Mouse (Mus musculus) kidney, embryonic 15.5 days (tissue): ENCODE results near the gene Usp24. TPM values are rescaled to one million over a fixed set of nuclear protein-coding genes. Genes with fewer than 3 reads are reported as not detected.

ENCODE experiments used
- ATAC-seq: fragments of 200-750 bp; cut with Nextera tagmentation; replicated peaks from 2 replicates; pipeline ENCODE4 v1.8.0; 2017; ENCODE audit warnings: moderate TSS enrichment; ENCODE audit not compliant: low FRiP score
- H3K27ac ChIP-seq: fragments of 300-500 bp; sonication (generic); 2 replicates; pipeline ENCODE4 v1.5.1; 2015; ENCODE audit warnings: mild to moderate bottlenecking, inconsistent platforms
- H3K27me3 ChIP-seq: fragments of 300-500 bp; sonication (generic); 2 replicates; pipeline ENCODE4 v1.6.1; 2015; ENCODE audit warnings: inconsistent platforms
- H3K36me3 ChIP-seq: fragments of 300-500 bp; sonication (generic); 2 replicates; pipeline ENCODE4 v1.6.1; 2015; ENCODE audit warnings: inconsistent platforms
- H3K4me1 ChIP-seq: fragments of 300-500 bp; sonication (generic); 2 replicates; pipeline ENCODE4 v1.6.1; 2015; ENCODE audit warnings: inconsistent platforms
- H3K4me2 ChIP-seq: fragments of 300-500 bp; sonication (generic); 2 replicates; pipeline ENCODE4 v1.6.1; 2015; ENCODE audit warnings: moderate library complexity, mild to moderate bottlenecking, inconsistent platforms
- H3K4me3 ChIP-seq: fragments of 300-500 bp; sonication (generic); replicated peaks from 2 replicates; pipeline ENCODE4 v1.5.1; 2015; ENCODE audit warnings: mild to moderate bottlenecking, inconsistent platforms
- H3K9ac ChIP-seq: fragments of 300-500 bp; sonication (generic); 2 replicates; pipeline ENCODE4 v1.6.1; 2015; ENCODE audit warnings: mild to moderate bottlenecking, inconsistent platforms
- H3K9me3 ChIP-seq: fragments of 300-500 bp; sonication (generic); replicated peaks from 2 replicates; pipeline ENCODE4 v1.6.1; 2016; ENCODE audit warnings: inconsistent platforms
- WGBS: fragments of 180-500 bp; shearing (Covaris S2); methylation state at CpG from one replicate; pipeline ENCODE4 v1.1.7; 2015; ENCODE audit warnings: mixed read lengths; 5-methylcytosine and 5-hydroxymethylcytosine counted together
- polyA plus RNA-seq: library from polyadenylated mRNA; unstranded; fragments of >200 nt; fragmentation: Nextera tagmentation; extraction: Ambion mirVana; gene quantifications from 2 replicates; pipeline ENCODE4 v1.2.1, GENCODE M21; 2015

Usp24 gene
- polyA plus RNA-seq, 1 experiment from 2014 or later: 9.3 TPM

GRCm38 (mm10) chr4:106436475-106436874 lies 120.5 kb downstream of the Usp24 start:
- H3K36me3 ChIP-seq: peaks cover 96% of the 10 kb centered on the region
- ATAC-seq: no peak
- no peak overlapping the region for H3K27ac ChIP-seq
- no peaks in the 10 kb centered on the region for H3K4me1 ChIP-seq
- no peak overlapping the region for H3K4me3 ChIP-seq
- H3K27me3 ChIP-seq: no peaks in the 10 kb centered on the region
- WGBS: 77% methylated on average over 4 of the region's 4 CpGs
- no peaks in the 10 kb centered on the region for H3K9me3 ChIP-seq
- no peak overlapping the region for H3K4me2 ChIP-seq
- no peak overlapping the region for H3K9ac ChIP-seq

- 97% methylated on average over 5 of the region's 5 CpGs for WGBS
- ATAC-seq: no peak
- Histone ChIP-seq H3K9ac (no peak overlapping the region), H3K27me3 (no peaks in the 10 kb centered on the region), H3K9me3 (no peaks in the 10 kb centered on the region), H3K4me2 (no peak overlapping the region), H3K27ac (no peak overlapping the region), H3K36me3 (peaks cover 96% of the 10 kb centered on the region), H3K4me1 (no peaks in the 10 kb centered on the region), H3K4me3 (no peak overlapping the region)
These were observed 121.2 kb downstream of the Usp24 start for GRCm38 (mm10) chr4:106437207-106437606.

- H3K27me3 ChIP-seq: no peaks in the 10 kb centered on the region
- no peak for ATAC-seq
- H3K9me3 ChIP-seq: no peaks in the 10 kb centered on the region
- H3K36me3 ChIP-seq: peaks cover 88% of the 10 kb centered on the region
- no peak overlapping the region for H3K4me2 ChIP-seq
- H3K27ac ChIP-seq: no peak overlapping the region
- 88% methylated on average over 5 of the region's 5 CpGs for WGBS
- H3K4me3 ChIP-seq: no peak overlapping the region
- H3K4me1 ChIP-seq: no peaks in the 10 kb centered on the region
- H3K9ac ChIP-seq: no peak overlapping the region
These were observed 122.8 kb downstream of the Usp24 start for GRCm38 (mm10) chr4:106438763-106439162.

GRCm38 (mm10) chr4:106443182-106443581 lies 127.2 kb downstream of the Usp24 start:
- WGBS: 81% methylated on average over 6 of the region's 6 CpGs
- Histone ChIP-seq H3K9ac (no peak overlapping the region), H3K9me3 (no peaks in the 10 kb centered on the region), H3K27ac (no peak overlapping the region), H3K4me1 (no peaks in the 10 kb centered on the region), H3K4me3 (no peak overlapping the region), H3K27me3 (no peaks in the 10 kb centered on the region), H3K4me2 (no peak overlapping the region), H3K36me3 (peaks cover 43% of the 10 kb centered on the region)
- no peak for ATAC-seq

DNA sequence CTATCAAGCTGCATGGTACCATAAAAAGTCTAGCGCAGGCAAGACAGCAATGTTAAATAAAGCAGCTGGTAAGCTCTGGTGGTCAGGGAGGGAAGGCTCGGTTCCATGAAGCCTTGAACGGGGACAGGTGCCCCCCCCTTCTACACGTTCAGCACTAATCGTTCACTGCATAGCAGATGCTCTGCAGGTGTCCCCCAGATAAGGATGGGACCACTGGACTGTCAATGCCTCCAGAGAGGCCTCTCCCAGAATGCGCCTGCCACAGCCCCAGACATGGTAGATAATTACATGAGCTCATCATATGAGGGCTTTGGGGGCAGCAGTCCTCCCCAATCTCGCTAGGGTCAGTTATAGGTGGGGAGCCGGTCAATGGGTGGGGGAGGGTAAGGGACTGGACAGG lies 133.3 kb downstream of the Usp24 start:
- Histone ChIP-seq H3K9me3 (no peaks in the 10 kb centered on the region), H3K27ac (no peak overlapping the region), H3K4me1 (no peaks in the 10 kb centered on the region; the same call in 1 of the 2 replicates), H3K9ac (no peak overlapping the region), H3K4me2 (no peak overlapping the region), H3K27me3 (no peaks in the 10 kb centered on the region), H3K36me3 (no peaks in the 10 kb centered on the region), H3K4me3 (no peak overlapping the region)
- 0 out of 2 replicates have a peak, but pooled peaks have one; percentile 31 for ATAC-seq
- 86% methylated on average over 8 of the region's 8 CpGs for WGBS

- Histone ChIP-seq H3K36me3 (no peaks in the 10 kb centered on the region), H3K9me3 (no peaks in the 10 kb centered on the region), H3K9ac (no peak overlapping the region), H3K4me3 (no peak overlapping the region), H3K27ac (no peak overlapping the region), H3K27me3 (no peaks in the 10 kb centered on the region), H3K4me1 (no peaks in the 10 kb centered on the region; the same call in 1 of the 2 replicates), H3K4me2 (no peak overlapping the region)
- ATAC-seq: no peak
- 60% methylated on average over 7 of the region's 7 CpGs for WGBS
These were observed 136.4 kb downstream of the Usp24 start for GRCm38 (mm10) chr4:106452401-106452800.

GRCm38 (mm10) chr4:106453108-106453507 lies 137.1 kb downstream of the Usp24 start:
- H3K36me3 ChIP-seq: no peaks in the 10 kb centered on the region
- H3K4me1 ChIP-seq: no peaks in the 10 kb centered on the region; the same call in 1 of the 2 replicates
- no peak overlapping the region for H3K27ac ChIP-seq
- no peaks in the 10 kb centered on the region for H3K9me3 ChIP-seq
- 90% methylated on average over 5 of the region's 5 CpGs for WGBS
- H3K4me3 ChIP-seq: no peak overlapping the region
- ATAC-seq: no peak
- H3K4me2 ChIP-seq: no peak overlapping the region
- no peaks in the 10 kb centered on the region for H3K27me3 ChIP-seq
- no peak overlapping the region for H3K9ac ChIP-seq

GRCm38 (mm10) chr4:106453516-106453915 lies 137.5 kb downstream of the Usp24 start:
- Histone ChIP-seq H3K4me1 (no peaks in the 10 kb centered on the region; the same call in 1 of the 2 replicates), H3K27me3 (no peaks in the 10 kb centered on the region), H3K36me3 (no peaks in the 10 kb centered on the region), H3K9ac (no peak overlapping the region), H3K27ac (no peak overlapping the region), H3K4me3 (no peak overlapping the region), H3K4me2 (no peak overlapping the region), H3K9me3 (no peaks in the 10 kb centered on the region)
- 80% methylated on average over 4 of the region's 4 CpGs for WGBS
- no peak for ATAC-seq

GRCm38 (mm10) chr4:106454541-106454940 lies 138.5 kb downstream of the Usp24 start:
- Histone ChIP-seq H3K4me2 (no peak overlapping the region), H3K27me3 (no peaks in the 10 kb centered on the region), H3K36me3 (no peaks in the 10 kb centered on the region), H3K27ac (no peak overlapping the region), H3K9ac (no peak overlapping the region), H3K9me3 (no peaks in the 10 kb centered on the region), H3K4me1 (no peaks in the 10 kb centered on the region; the same call in 1 of the 2 replicates), H3K4me3 (no peak overlapping the region)
- ATAC-seq: no peak
- 91% methylated on average over 7 of the region's 7 CpGs for WGBS

GRCm38 (mm10) chr4:106462016-106462415 lies 146.0 kb downstream of the Usp24 start:
- Histone ChIP-seq H3K36me3 (no peaks in the 10 kb centered on the region), H3K4me2 (no peak overlapping the region), H3K27me3 (peaks cover 43% of the 10 kb centered on the region), H3K4me1 (peaks cover 15% of the 10 kb centered on the region), H3K27ac (no peak overlapping the region), H3K9me3 (no peaks in the 10 kb centered on the region), H3K9ac (no peak overlapping the region), H3K4me3 (no peak overlapping the region)
- WGBS: 75% methylated on average over 9 of the region's 9 CpGs
- no peak for ATAC-seq

- Histone ChIP-seq H3K36me3 (no peaks in the 10 kb centered on the region), H3K4me2 (0 out of 2 replicates have a peak overlapping the region, but pooled peaks have one; percentile 6), H3K4me3 (no peak overlapping the region), H3K27ac (no peak overlapping the region), H3K9ac (no peak overlapping the region), H3K4me1 (peaks cover 15% of the 10 kb centered on the region), H3K27me3 (peaks cover 43% of the 10 kb centered on the region), H3K9me3 (no peaks in the 10 kb centered on the region)
- ATAC-seq: no peak
- WGBS: 68% methylated on average over 5 of the region's 5 CpGs
These were observed 146.5 kb downstream of the Usp24 start for GRCm38 (mm10) chr4:106462524-106462923.

DNA sequence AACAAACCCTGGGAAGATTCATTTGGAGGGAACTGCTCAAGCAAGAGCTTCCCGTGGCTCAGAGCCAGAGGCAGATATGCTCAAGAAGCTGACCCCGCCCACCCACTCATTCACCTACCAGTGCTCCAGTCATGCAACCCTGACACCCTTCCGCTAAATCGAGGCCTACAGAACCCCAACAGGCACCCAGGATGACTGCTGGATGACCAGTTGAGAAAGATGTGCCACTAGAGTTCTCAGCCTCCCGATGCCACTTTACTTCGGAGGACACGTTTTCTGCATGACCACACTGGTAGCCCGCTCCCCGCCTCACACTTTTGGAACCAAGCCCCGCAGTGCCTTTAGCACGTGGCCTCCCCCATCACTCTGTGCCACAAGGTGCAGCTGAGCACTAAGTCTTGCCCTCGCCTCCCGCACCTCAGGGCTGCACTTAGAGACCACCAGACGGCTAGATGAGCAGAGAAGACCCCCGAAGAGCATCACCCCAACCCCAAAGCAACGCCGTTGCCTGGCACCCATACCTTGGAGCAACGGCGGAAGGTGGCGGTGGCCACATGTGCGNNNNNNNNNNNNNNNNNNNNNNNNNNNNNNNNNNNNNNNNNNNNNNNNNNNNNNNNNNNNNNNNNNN lies 147.3 kb downstream of the Usp24 start:
- Histone ChIP-seq H3K4me3 (peak overlapping the region; percentile 48), H3K36me3 (no peaks in the 10 kb centered on the region), H3K27ac (no peak overlapping the region), H3K4me2 (peak overlapping the region; percentile 77), H3K9ac (peak overlapping the region; percentile 39; the same call in 1 of the 2 replicates), H3K9me3 (no peaks in the 10 kb centered on the region), H3K4me1 (peaks cover 15% of the 10 kb centered on the region), H3K27me3 (peaks cover 43% of the 10 kb centered on the region)
- ATAC-seq: no peak
- 26% methylated on average over 21 of the region's 21 CpGs for WGBS
